Mouse (Mus musculus): ENCODE results near the gene Prkg1. TPM values are rescaled to one million over a fixed set of nuclear protein-coding genes. Genes with fewer than 3 reads are reported as not detected.
A peak's percentile ranks its signal among the peaks of the same experiment; 100 is the strongest.

Prkg1 gene
- polyA plus RNA-seq, 1 experiment from 2014 or later: 5.6 TPM

DNA sequence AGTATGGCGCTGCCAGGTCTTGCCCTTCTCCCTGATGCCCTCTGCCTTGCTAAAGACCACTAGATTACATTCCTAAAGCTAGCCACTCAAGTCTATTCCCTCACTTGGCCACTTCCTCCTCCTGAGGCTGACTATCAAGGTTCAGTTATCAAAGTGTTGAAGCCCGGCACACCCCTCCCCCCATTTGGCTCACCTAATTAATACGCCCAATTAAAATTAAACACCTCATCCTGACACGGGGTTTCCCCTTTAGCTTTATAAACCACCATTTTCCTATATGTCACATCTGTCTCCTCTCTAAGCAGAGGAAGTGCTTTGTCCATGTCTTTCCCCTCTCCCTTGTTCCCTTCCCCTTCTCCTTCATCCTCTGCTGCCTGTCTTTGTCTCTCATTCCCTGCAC lies 566.4 kb downstream of the Prkg1 start:
- Histone ChIP-seq H3K27me3 (ENCODE audit: control insufficient read depth, insufficient read depth, low read length) (no peaks in the 10 kb centered on the region), H3K9ac (ENCODE audit: low read length) (no peak overlapping the region), H3K9me3 (ENCODE audit: control insufficient read depth, low read length) (no peaks in the 10 kb centered on the region), H3K4me2 (ENCODE audit: low read depth, low read length, severe bottlenecking) (no peak overlapping the region), H3K27ac (ENCODE audit: low read depth, low read length) (no peak overlapping the region), H3K36me3 (ENCODE audit: control insufficient read depth, insufficient read depth, low read length) (no peaks in the 10 kb centered on the region), H3K4me1 (replicated peaks; ENCODE audit: control insufficient read depth, insufficient read depth, low read length) (0 out of 2 replicates have a peak, but pooled peaks cover 2% of the 10 kb centered on the region), H3K4me3 (ENCODE audit: low read depth, low read length) (no peak overlapping the region)
- DNase-seq (ENCODE audit: low spot score): peak; percentile 48
- 0 out of 2 replicates have a peak, but pooled peaks have one; percentile 18 for ATAC-seq (replicated peaks; ENCODE audit: low FRiP score)
- WGBS: 56% methylated on average over 4 of the region's 4 CpGs

DNA sequence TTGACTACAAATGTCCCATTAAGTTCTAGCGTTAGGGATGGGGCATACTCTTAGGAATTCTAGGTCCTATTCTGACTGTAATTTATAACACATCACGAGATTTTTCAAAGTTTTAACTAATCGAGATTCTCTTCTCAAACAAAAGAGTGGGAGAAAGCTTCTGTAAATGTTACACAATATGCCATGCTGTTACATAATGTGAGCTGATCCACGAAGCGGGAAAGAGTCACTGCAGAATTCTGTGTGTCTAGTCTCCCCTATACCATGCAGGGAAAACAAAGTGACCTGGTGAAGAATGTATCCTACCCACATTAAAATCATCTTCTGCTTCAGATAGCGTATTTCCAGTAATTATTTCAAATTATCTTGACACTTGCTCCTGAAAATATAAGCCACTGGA lies 567.8 kb downstream of the Prkg1 start:
- H3K9me3 ChIP-seq (ENCODE audit: control insufficient read depth, low read length): no peaks in the 10 kb centered on the region
- 79% methylated on average over 6 of the region's 6 CpGs for WGBS
- ATAC-seq (replicated peaks; ENCODE audit: low FRiP score): no peak

DNA sequence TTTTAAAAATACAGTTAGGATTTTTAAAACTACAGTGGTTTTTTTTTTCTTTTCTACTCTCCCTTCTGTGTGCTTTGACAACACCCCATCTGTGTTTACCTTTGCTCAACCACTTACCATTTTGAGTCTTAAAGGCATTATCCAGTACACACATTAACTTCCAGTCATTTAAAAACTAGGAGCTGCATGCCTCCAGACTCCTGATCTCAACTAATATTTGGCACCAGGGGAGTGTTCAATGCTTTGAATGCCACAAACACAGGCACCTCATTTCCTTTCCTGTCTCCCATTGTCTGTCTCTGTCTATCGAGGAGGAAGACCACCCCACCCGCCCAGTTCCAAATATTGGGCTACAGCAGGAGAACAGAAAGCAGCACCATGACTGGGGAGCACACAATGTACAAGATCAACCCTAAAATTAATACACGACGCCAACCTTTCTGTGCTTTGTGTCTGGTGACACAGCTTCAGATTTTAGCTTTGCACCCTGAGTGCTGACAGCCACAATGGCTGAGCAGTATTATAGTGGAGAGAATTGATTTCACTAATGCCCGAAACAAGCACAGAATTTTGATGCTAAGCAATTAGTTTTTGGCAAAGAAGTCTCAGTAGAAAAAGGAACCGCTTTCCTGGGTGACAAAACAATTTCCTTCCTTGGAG lies 576.1 kb downstream of the Prkg1 start:
- no peaks in the 10 kb centered on the region for H3K27me3 ChIP-seq (ENCODE audit: control insufficient read depth, insufficient read depth, low read length)
- no peak overlapping the region for H3K4me2 ChIP-seq (ENCODE audit: low read depth, low read length, severe bottlenecking)
- no peak for ATAC-seq (replicated peaks; ENCODE audit: low FRiP score)
- DNase-seq (ENCODE audit: low spot score): no peak
- H3K4me1 ChIP-seq (replicated peaks; ENCODE audit: control insufficient read depth, insufficient read depth, low read length): no peaks in the 10 kb centered on the region
- WGBS: 88% methylated on average over 6 of the region's 6 CpGs
- no peak overlapping the region for H3K4me3 ChIP-seq (ENCODE audit: low read depth, low read length)
- no peaks in the 10 kb centered on the region for H3K9me3 ChIP-seq (ENCODE audit: control insufficient read depth, low read length)
- H3K27ac ChIP-seq (ENCODE audit: low read depth, low read length): no peak overlapping the region
- no peaks in the 10 kb centered on the region for H3K36me3 ChIP-seq (ENCODE audit: control insufficient read depth, insufficient read depth, low read length)
- H3K9ac ChIP-seq (ENCODE audit: low read length): no peak overlapping the region

More for the DNA sequence above, 567.8 kb downstream of the Prkg1 start:
- no peak overlapping the region for H3K27ac ChIP-seq (ENCODE audit: low read depth, low read length)
- H3K4me3 ChIP-seq (ENCODE audit: low read depth, low read length): no peak overlapping the region
- no peaks in the 10 kb centered on the region for H3K27me3 ChIP-seq (ENCODE audit: control insufficient read depth, insufficient read depth, low read length)
- H3K4me2 ChIP-seq (ENCODE audit: low read depth, low read length, severe bottlenecking): no peak overlapping the region
- no peak for DNase-seq (ENCODE audit: low spot score)
- H3K4me1 ChIP-seq (replicated peaks; ENCODE audit: control insufficient read depth, insufficient read depth, low read length): 0 out of 2 replicates have a peak, but pooled peaks cover 2% of the 10 kb centered on the region
- H3K36me3 ChIP-seq (ENCODE audit: control insufficient read depth, insufficient read depth, low read length): no peaks in the 10 kb centered on the region
- H3K9ac ChIP-seq (ENCODE audit: low read length): no peak overlapping the region

DNA sequence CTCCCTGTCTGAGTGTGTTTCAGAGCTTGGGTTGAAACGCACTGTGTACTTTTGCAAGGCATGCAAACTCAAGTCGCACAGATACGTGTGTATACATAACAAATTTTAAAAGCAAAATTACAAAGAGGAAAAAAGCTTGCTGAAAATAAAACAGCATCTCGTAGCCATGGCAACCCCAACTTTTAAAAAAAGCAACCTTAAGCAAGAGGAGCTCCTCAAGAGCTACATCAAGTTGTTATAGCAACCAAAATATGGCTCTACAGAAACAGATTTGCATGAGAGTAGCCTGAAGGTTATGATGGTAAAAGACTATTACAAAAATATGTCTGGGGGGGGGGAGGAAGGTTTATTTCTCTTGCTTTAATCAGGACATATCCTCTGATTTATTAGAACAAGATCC lies 584.1 kb downstream of the Prkg1 start:
- no peaks in the 10 kb centered on the region for H3K36me3 ChIP-seq (ENCODE audit: control insufficient read depth, insufficient read depth, low read length)
- H3K4me3 ChIP-seq (ENCODE audit: low read depth, low read length): no peak overlapping the region
- no peak overlapping the region for H3K9ac ChIP-seq (ENCODE audit: low read length)
- H3K9me3 ChIP-seq (ENCODE audit: control insufficient read depth, low read length): no peaks in the 10 kb centered on the region
- WGBS: 94% methylated on average over 4 of the region's 4 CpGs
- no peaks in the 10 kb centered on the region for H3K27me3 ChIP-seq (ENCODE audit: control insufficient read depth, insufficient read depth, low read length)
- no peak for DNase-seq (ENCODE audit: low spot score)
- H3K4me2 ChIP-seq (ENCODE audit: low read depth, low read length, severe bottlenecking): no peak overlapping the region
- ATAC-seq (replicated peaks; ENCODE audit: low FRiP score): no peak
- H3K4me1 ChIP-seq (replicated peaks; ENCODE audit: control insufficient read depth, insufficient read depth, low read length): no peaks in the 10 kb centered on the region
- H3K27ac ChIP-seq (ENCODE audit: low read depth, low read length): no peak overlapping the region

DNA sequence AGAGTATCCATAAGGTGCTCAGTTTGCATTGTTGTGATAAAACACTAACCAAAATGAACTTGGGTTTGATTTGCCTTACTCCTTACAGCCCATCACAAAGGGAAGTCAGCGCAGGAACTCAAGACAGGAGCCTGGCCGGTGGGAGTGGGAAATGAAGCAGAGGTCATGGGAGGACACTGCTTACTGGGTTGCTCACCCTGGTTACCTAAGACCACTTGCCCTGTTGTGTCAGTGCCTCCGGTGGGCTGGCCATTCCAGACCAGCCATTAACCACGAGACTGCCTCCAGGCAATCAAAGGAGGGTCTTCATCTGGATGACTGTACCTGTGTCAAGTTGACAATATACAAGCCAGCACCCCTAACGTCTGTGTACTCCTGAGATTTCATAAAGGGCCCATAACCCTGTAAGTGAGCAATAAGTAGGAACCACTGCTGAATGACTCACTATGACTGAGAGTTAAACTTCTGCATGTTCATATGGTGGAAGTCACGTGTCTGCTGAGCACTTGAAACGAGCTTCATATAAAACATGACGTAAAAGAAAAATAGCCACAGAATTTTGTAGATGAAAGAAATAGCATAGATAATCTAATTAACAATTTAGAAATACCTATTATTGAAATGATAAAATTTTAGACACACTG lies 587.4 kb downstream of the Prkg1 start:
- Histone ChIP-seq H3K36me3 (ENCODE audit: control insufficient read depth, insufficient read depth, low read length) (no peaks in the 10 kb centered on the region), H3K27ac (ENCODE audit: low read depth, low read length) (no peak overlapping the region), H3K9me3 (ENCODE audit: control insufficient read depth, low read length) (no peaks in the 10 kb centered on the region), H3K9ac (ENCODE audit: low read length) (no peak overlapping the region), H3K4me2 (ENCODE audit: low read depth, low read length, severe bottlenecking) (no peak overlapping the region), H3K27me3 (ENCODE audit: control insufficient read depth, insufficient read depth, low read length) (no peaks in the 10 kb centered on the region), H3K4me3 (ENCODE audit: low read depth, low read length) (no peak overlapping the region), H3K4me1 (replicated peaks; ENCODE audit: control insufficient read depth, insufficient read depth, low read length) (no peaks in the 10 kb centered on the region)
- ATAC-seq (replicated peaks; ENCODE audit: low FRiP score) (no peak), DNase-seq (ENCODE audit: low spot score) (no peak)
- 88% methylated on average over 8 of the region's 8 CpGs for WGBS

DNA sequence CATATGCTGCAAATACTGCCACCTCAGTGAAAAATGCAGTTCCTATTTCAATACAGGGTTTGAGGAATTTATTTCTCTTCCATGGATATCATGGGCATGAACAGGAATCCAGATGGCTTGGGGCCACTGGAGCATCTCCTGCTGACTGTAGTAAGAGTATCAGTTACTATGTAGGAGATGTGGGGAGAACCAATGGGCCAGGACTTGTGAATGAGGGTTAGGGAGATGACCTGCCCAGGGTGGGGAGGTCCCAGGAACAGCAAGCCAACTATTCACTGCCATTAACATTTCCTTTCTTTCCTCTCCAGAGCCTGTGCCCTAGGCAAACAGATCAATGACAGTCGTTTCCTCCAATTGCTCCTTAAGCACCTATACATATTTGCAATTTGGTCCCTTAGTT lies 593.8 kb downstream of the Prkg1 start:
- no peaks in the 10 kb centered on the region for H3K36me3 ChIP-seq (ENCODE audit: control insufficient read depth, insufficient read depth, low read length)
- no peak overlapping the region for H3K4me3 ChIP-seq (ENCODE audit: low read depth, low read length)
- no peaks in the 10 kb centered on the region for H3K27me3 ChIP-seq (ENCODE audit: control insufficient read depth, insufficient read depth, low read length)
- H3K4me1 ChIP-seq (replicated peaks; ENCODE audit: control insufficient read depth, insufficient read depth, low read length): no peaks in the 10 kb centered on the region
- ATAC-seq (replicated peaks; ENCODE audit: low FRiP score) (no peak), DNase-seq (ENCODE audit: low spot score) (no peak)
- no peak overlapping the region for H3K4me2 ChIP-seq (ENCODE audit: low read depth, low read length, severe bottlenecking)
- 68% methylated on average over 1 of the region's 1 CpGs for WGBS
- H3K9me3 ChIP-seq (ENCODE audit: control insufficient read depth, low read length): no peaks in the 10 kb centered on the region
- H3K27ac ChIP-seq (ENCODE audit: low read depth, low read length): no peak overlapping the region
- H3K9ac ChIP-seq (ENCODE audit: low read length): no peak overlapping the region

DNA sequence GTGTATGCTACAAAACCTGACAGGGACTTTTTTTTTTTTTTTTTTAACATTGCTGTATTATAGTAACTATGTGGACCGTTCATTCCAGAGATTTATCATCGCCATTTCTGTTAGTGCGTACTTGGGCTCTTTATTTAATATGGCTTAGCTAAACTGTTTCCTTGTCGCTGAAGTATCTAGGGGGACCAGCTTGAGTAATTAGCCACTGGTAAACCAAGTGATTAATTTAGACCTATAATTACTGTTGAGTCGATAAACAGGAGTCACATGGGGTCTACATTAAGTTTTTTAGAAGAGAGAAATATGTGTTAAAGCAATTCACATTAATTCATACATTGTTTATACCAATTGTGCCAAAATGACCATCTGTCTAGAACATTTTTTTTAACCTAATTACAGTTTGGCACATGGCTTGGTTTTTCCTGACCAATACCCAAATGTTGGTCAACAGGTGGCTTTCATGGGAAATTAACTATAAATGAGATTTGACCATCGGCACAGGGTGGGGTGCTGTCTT lies 605.8 kb downstream of the Prkg1 start:
- ATAC-seq (replicated peaks; ENCODE audit: low FRiP score): no peak
- WGBS: 91% methylated on average over 6 of the region's 6 CpGs
- no peaks in the 10 kb centered on the region for H3K36me3 ChIP-seq (ENCODE audit: control insufficient read depth, insufficient read depth, low read length)

DNA sequence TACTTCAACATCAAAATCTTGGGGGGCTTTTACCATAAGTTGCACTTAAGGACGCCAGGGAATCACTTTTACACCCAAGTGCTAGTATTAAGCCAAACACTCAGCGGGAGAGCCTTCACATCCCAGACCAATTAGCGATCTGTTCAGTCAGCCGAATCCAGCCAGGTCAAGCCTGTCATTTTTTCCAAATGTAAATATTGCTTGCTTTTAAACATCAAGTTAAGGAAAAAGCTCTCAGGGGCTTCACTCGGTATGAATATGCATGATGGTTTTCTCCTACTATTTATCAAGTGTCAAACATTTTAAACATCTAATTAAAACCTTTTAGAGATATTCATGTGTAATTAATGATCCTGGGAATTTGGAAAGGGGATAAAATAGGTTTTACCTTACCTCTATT lies 611.4 kb downstream of the Prkg1 start:
- Histone ChIP-seq H3K9me3 (ENCODE audit: control insufficient read depth, low read length) (no peaks in the 10 kb centered on the region), H3K27me3 (ENCODE audit: control insufficient read depth, insufficient read depth, low read length) (no peaks in the 10 kb centered on the region; the same call in 1 of the 2 replicates), H3K4me3 (ENCODE audit: low read depth, low read length) (no peak overlapping the region), H3K9ac (ENCODE audit: low read length) (no peak overlapping the region), H3K4me1 (replicated peaks; ENCODE audit: control insufficient read depth, insufficient read depth, low read length) (peaks cover 3% of the 10 kb centered on the region; the same call in 1 of the 2 replicates), H3K36me3 (ENCODE audit: control insufficient read depth, insufficient read depth, low read length) (no peaks in the 10 kb centered on the region), H3K27ac (ENCODE audit: low read depth, low read length) (no peak overlapping the region), H3K4me2 (ENCODE audit: low read depth, low read length, severe bottlenecking) (no peak overlapping the region)
- ATAC-seq (replicated peaks; ENCODE audit: low FRiP score) (peak; percentile 58; the same call in 1 of the 2 replicates), DNase-seq (ENCODE audit: low spot score) (no peak)
- 19% methylated on average over 5 of the region's 5 CpGs for WGBS

More for the DNA sequence above, 605.8 kb downstream of the Prkg1 start:
- Histone ChIP-seq H3K9ac (ENCODE audit: low read length) (no peak overlapping the region), H3K4me2 (ENCODE audit: low read depth, low read length, severe bottlenecking) (no peak overlapping the region), H3K27me3 (ENCODE audit: control insufficient read depth, insufficient read depth, low read length) (no peaks in the 10 kb centered on the region; the same call in 1 of the 2 replicates), H3K4me1 (replicated peaks; ENCODE audit: control insufficient read depth, insufficient read depth, low read length) (no peaks in the 10 kb centered on the region), H3K27ac (ENCODE audit: low read depth, low read length) (no peak overlapping the region), H3K4me3 (ENCODE audit: low read depth, low read length) (no peak overlapping the region), H3K9me3 (ENCODE audit: control insufficient read depth, low read length) (no peaks in the 10 kb centered on the region)
- no peak for DNase-seq (ENCODE audit: low spot score)
